ENCODE assay signal across 7 mouse cellular contexts in the genomic region with DNA sequence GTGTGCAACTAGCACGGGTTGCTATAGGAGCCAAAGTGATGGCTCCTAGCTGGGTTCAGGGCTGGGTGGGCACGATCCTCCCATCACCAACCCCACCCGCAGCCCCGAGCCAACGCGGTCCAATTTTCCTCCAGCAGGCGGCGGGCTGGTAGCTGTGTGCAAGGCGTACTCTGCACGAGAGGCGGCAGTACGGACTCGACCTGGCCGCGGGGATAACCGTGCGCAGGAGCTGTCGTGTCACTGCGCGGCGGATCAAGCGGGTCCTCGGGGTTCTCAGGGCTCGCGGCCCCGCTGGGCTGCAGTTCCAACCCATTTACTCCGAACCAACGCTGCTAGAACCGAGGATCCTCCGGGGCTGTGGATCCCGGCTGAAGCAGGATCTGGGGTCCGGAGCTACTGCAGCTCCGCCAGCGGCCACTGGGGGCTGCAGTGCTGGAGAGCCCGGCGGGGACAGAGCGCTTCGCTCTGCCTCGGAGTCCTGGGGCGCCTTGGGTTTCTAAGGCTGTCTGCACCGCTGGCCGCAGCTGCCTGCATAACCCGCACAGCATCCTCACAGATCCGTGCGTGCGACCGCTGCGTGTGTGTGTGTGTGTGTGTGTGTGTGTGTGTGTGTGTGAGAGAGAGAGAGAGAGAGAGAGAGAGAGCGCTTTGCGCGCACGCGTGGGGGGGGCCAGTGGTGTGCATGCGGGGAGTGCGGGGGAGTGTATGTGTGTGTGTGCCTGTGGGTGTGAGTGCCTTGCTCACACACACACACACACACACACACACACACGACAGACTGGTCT. TPM values are rescaled to one million over a fixed set of nuclear protein-coding genes. Genes with fewer than 3 reads are reported as not detected.
DNase-seq lines count a peak whose midpoint lies in the region; ATAC-seq lines count a peak whose summit lies in the region.

Lrfn2 (plus strand) TSS at position 759 of the 785 bp plus-strand sequence.

- peak within 1 kb of the TSS; percentile 66 for H3K4me2 ChIP-seq in forebrain, embryonic 12.5 days
- H3K4me2 ChIP-seq in heart, embryonic 15.5 days: peak within 1 kb of the TSS; percentile 95
- peak within 1 kb of the TSS; percentile 63 for H3K4me2 ChIP-seq in liver, embryonic 11.5 days
- H3K4me2 ChIP-seq in stomach, embryonic 15.5 days: peak within 1 kb of the TSS; percentile 97

- ATAC-seq in forebrain, embryonic 12.5 days (ENCODE audit: low FRiP score): peak; percentile 93
- ATAC-seq in heart, embryonic 15.5 days (replicated peaks; ENCODE audit: insufficient number of reproducible peaks, insufficient read depth, low FRiP score, low read depth): peak; percentile 86
- peak; percentile 75 for ATAC-seq in liver, embryonic 11.5 days (replicated peaks; ENCODE audit: low FRiP score)
- ATAC-seq in stomach, embryonic 15.5 days (ENCODE audit: insufficient read depth, low FRiP score, low read depth): peak; percentile 88

- peak within 1 kb of the TSS; percentile 72 for H3K9ac ChIP-seq in forebrain, embryonic 12.5 days
- H3K9ac ChIP-seq in heart, embryonic 15.5 days: peak within 1 kb of the TSS; percentile 63
- H3K9ac ChIP-seq in liver, embryonic 11.5 days (ENCODE audit: low read depth, low read length): no peak within 1 kb of the TSS; the same call in 1 of the 2 replicates
- peak within 1 kb of the TSS; percentile 65; the same call in 1 of the 2 replicates for H3K9ac ChIP-seq in stomach, embryonic 15.5 days

- H3K4me3 ChIP-seq in forebrain, embryonic 12.5 days (replicated peaks): peak within 1 kb of the TSS; percentile 54
- peak within 1 kb of the TSS; percentile 60 for H3K4me3 ChIP-seq in heart, embryonic 15.5 days
- H3K4me3 ChIP-seq in liver, embryonic 11.5 days (ENCODE audit: low read depth, low read length): peak within 1 kb of the TSS; percentile 47
- H3K4me3 ChIP-seq in stomach, embryonic 15.5 days (replicated peaks): peak within 1 kb of the TSS; percentile 58

- H3K27me3 ChIP-seq in forebrain, embryonic 12.5 days: peaks cover 29% of the 10 kb centered on the region
- peaks cover 65% of the 10 kb centered on the region for H3K27me3 ChIP-seq in heart, embryonic 15.5 days
- peaks cover 30% of the 10 kb centered on the region for H3K27me3 ChIP-seq in liver, embryonic 11.5 days (replicated peaks; ENCODE audit: control insufficient read depth, insufficient read depth, low read length)
- H3K27me3 ChIP-seq in stomach, embryonic 15.5 days (replicated peaks): peaks cover 25% of the 10 kb centered on the region

- H3K4me1 ChIP-seq in forebrain, embryonic 12.5 days: peaks cover 18% of the 10 kb centered on the region
- peaks cover 11% of the 10 kb centered on the region for H3K4me1 ChIP-seq in heart, embryonic 15.5 days (replicated peaks)
- H3K4me1 ChIP-seq in liver, embryonic 11.5 days (replicated peaks; ENCODE audit: control insufficient read depth, insufficient read depth, low read length): no peaks in the 10 kb centered on the region
- H3K4me1 ChIP-seq in stomach, embryonic 15.5 days: peaks cover 6% of the 10 kb centered on the region; the same call in 1 of the 2 replicates

- under 1% methylated on average over 54 of the region's 56 CpGs for WGBS in forebrain, embryonic 12.5 days
- WGBS in heart, embryonic 15.5 days: under 1% methylated on average over 49 of the region's 56 CpGs
- 2% methylated on average over 56 of the region's 56 CpGs for WGBS in liver, embryonic 11.5 days
- under 1% methylated on average over 56 of the region's 56 CpGs for WGBS in stomach, embryonic 15.5 days

- no peaks in the 10 kb centered on the region for H3K36me3 ChIP-seq in forebrain, embryonic 12.5 days (replicated peaks)
- H3K36me3 ChIP-seq in heart, embryonic 15.5 days: no peaks in the 10 kb centered on the region
- no peaks in the 10 kb centered on the region for H3K36me3 ChIP-seq in liver, embryonic 11.5 days (ENCODE audit: control insufficient read depth, insufficient read depth, low read length)
- no peaks in the 10 kb centered on the region for H3K36me3 ChIP-seq in stomach, embryonic 15.5 days

- H3K27ac ChIP-seq in forebrain, embryonic 12.5 days: 0 out of 2 replicates have a peak within 1 kb of the TSS, but pooled peaks have one; percentile 13
- no peak within 1 kb of the TSS for H3K27ac ChIP-seq in heart, embryonic 15.5 days
- H3K27ac ChIP-seq in liver, embryonic 11.5 days (ENCODE audit: low read depth, low read length): no peak within 1 kb of the TSS
- H3K27ac ChIP-seq in stomach, embryonic 15.5 days: no peak within 1 kb of the TSS

- H3K9me3 ChIP-seq in forebrain, embryonic 12.5 days: no peaks in the 10 kb centered on the region
- H3K9me3 ChIP-seq in heart, embryonic 15.5 days (replicated peaks): no peaks in the 10 kb centered on the region
- H3K9me3 ChIP-seq in liver, embryonic 11.5 days (ENCODE audit: control insufficient read depth, low read length): no peaks in the 10 kb centered on the region
- H3K9me3 ChIP-seq in stomach, embryonic 15.5 days: no peaks in the 10 kb centered on the region

- peak; percentile 32 for DNase-seq in c-Kit-positive CD71-negative TER-119-negative erythroid progenitor cells, embryonic 14.5 days (ENCODE audit: low read depth)
- peak; percentile 84 for DNase-seq in kidney, postnatal 14 days
- DNase-seq in liver, embryonic 11.5 days (ENCODE audit: low spot score): peak; percentile 81
- DNase-seq in natural killer cell, adult 2 months (ENCODE audit: low spot score in 2 of 2): peak; percentile 34 to 60

RNA-seq across cellular contexts. Expression of gene Lrfn2, which starts in this region (rescaled TPM):
- polyA plus RNA-seq in forebrain, embryonic 12.5 days (2016; fragmentation: Nextera tagmentation; extraction: Ambion mirVana): 1.8 and 2.2 TPM in 2 replicates
- 0.28 and 0.42 TPM in 2 replicates for polyA plus RNA-seq in heart, embryonic 15.5 days (2015; fragmentation: Nextera tagmentation; extraction: Ambion mirVana)
- polyA plus RNA-seq in liver, embryonic 11.5 days (2014; fragmentation: Nextera tagmentation; extraction: Ambion mirVana): 0.06 and 0.27 TPM in 2 replicates
- 1.0 and 1.1 TPM in 2 replicates for polyA plus RNA-seq in stomach, embryonic 15.5 days (2015; fragmentation: Nextera tagmentation; extraction: Ambion mirVana)

Comparison
In these comparisons a context has a peak if more than half of its experiments do, and no peak if none do; other contexts are left out.
1. Peak in ATAC-seq, H3K4me3 ChIP-seq, H3K9ac ChIP-seq and H3K4me2 ChIP-seq in heart, embryonic 15.5 days; RNA of the gene not detected or under 1 TPM.
2. Peak in DNase-seq, ATAC-seq, H3K4me3 ChIP-seq and H3K4me2 ChIP-seq in liver, embryonic 11.5 days; RNA of the gene not detected or under 1 TPM.
3. DNase-seq: peak in every context shown above with its lines; median percentile 84 in kidney, postnatal 14 days; 81 in liver, embryonic 11.5 days; 47 in natural killer cell, adult 2 months; 32 in c-Kit-positive CD71-negative TER-119-negative erythroid progenitor cells, embryonic 14.5 days.